Mouse (Mus musculus) midbrain, embryonic 14.5 days (tissue): ENCODE results near the gene Ranbp9. TPM values are rescaled to one million over a fixed set of nuclear protein-coding genes. Genes with fewer than 3 reads are reported as not detected.
"Not testable (repeated sequence)": the region's sequence is repeated elsewhere in the genome, so short reads cannot be mapped to it uniquely, and the experiment has no call there.

Experiments used
- ATAC-seq: fragments of 200-750 bp; cut with Nextera tagmentation; 2 replicates; pipeline ENCODE4 v1.8.0; 2017; ENCODE audit warnings: moderate number of reproducible peaks, moderate library complexity; ENCODE audit not compliant: low FRiP score, low TSS enrichment
- DNase-seq: peaks from one replicate; pipeline ENCODE4 v3.0.0-alpha.2; 2015
- H3K27ac ChIP-seq: fragments of 300-500 bp; sonication (generic); replicated peaks from 2 replicates; pipeline ENCODE4 v1.5.1; 2014; ENCODE audit warnings: mild to moderate bottlenecking, low read depth, low read length, moderate library complexity
- H3K27me3 ChIP-seq: fragments of 300-500 bp; sonication (generic); 2 replicates; pipeline ENCODE4 v1.6.1; 2014; ENCODE audit warnings: low read length, control low read depth, mixed read lengths; ENCODE audit not compliant: control insufficient read depth, insufficient read depth
- H3K36me3 ChIP-seq: fragments of 300-500 bp; sonication (generic); 2 replicates; pipeline ENCODE4 v1.6.1; 2014; ENCODE audit warnings: low read length, control low read depth; ENCODE audit not compliant: control insufficient read depth, insufficient read depth
- H3K4me1 ChIP-seq: fragments of 300-500 bp; sonication (generic); 2 replicates; pipeline ENCODE4 v1.6.1; 2014; ENCODE audit warnings: mild to moderate bottlenecking, antibody characterized with exemption, low read length, control low read depth; ENCODE audit not compliant: control insufficient read depth, insufficient read depth
- H3K4me2 ChIP-seq: fragments of 300-500 bp; sonication (generic); 2 replicates; pipeline ENCODE4 v1.6.1; 2014; ENCODE audit warnings: mild to moderate bottlenecking, low read length, moderate library complexity
- H3K4me3 ChIP-seq: fragments of 300-500 bp; sonication (generic); replicated peaks from 2 replicates; pipeline ENCODE4 v1.5.1; 2014; ENCODE audit warnings: low read depth, low read length
- H3K9ac ChIP-seq: fragments of 300-500 bp; sonication (generic); replicated peaks from 2 replicates; pipeline ENCODE4 v1.6.1; 2014; ENCODE audit warnings: mild to moderate bottlenecking, low read length, moderate library complexity
- H3K9me3 ChIP-seq: fragments of 300-500 bp; sonication (generic); 2 replicates; pipeline ENCODE4 v1.6.1; 2016; ENCODE audit warnings: low read length, control low read depth, mixed read lengths; ENCODE audit not compliant: control insufficient read depth
- WGBS: fragments of 180-500 bp; shearing (Covaris S2); extraction: QIAGEN DNeasy Blood & Tissue Kit; methylation state at CpG from one replicate; pipeline ENCODE4 v1.1.7; 2014; 5-methylcytosine and 5-hydroxymethylcytosine counted together
- polyA plus RNA-seq: library from polyadenylated mRNA; unstranded; fragments of >200 nt; fragmentation: Nextera tagmentation; extraction: Ambion mirVana; gene quantifications from 2 replicates; pipeline ENCODE4 v1.2.1, GENCODE M21; 2014

Gene Ranbp9
- polyA plus RNA-seq, 1 experiment from 2014 or later = 19.6 TPM

DNA sequence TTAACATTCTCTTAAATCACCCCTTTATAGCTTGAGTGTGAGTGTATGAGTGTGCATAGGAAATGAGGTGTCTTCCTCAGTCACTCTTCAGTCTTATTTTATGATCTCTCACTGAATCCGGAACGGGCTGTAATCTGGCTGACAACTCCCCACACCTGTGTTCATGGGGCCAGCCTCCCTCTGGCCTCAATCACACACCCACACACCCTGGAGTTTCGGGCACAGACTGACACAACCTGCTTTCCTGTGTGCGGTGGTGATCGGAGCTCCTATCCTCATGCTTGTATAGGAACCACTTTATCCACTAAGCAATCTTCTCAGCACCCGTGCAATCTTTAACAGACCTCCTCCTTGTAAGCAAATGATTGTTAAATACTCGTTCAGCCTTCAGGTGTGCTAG lies 4.9 kb downstream of the Ranbp9 start:
- Histone ChIP-seq H3K4me2 (no peak overlapping the region), H3K4me3 (no peak overlapping the region), H3K27ac (no peak overlapping the region), H3K4me1 (peaks cover 20% of the 10 kb centered on the region), H3K9ac (no peak overlapping the region), H3K27me3 (no peaks in the 10 kb centered on the region), H3K9me3 (no peaks in the 10 kb centered on the region), H3K36me3 (no peaks in the 10 kb centered on the region)
- ATAC-seq (no peak), DNase-seq (no peak)
- 91% methylated on average over 7 of the region's 7 CpGs for WGBS

DNA sequence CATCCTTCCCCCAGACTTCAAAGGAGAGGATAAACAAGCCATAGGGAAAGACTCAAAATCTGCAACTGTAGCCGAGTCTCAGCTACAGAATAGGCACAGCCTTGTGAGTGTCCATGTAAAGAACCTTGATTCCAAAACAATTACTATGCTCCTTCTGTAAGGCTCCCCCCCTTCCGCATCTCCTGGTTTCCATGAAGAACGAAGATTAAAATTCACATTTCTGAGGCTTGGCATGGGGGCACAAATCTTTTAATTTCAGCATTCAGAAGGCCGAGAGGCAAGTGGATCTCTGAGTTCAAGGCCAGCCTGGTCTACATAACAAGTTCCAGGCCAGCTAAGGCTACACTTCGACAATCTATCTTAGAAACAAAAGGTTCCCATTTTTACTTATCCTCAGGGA lies 6.4 kb downstream of the Ranbp9 start:
- no peak for DNase-seq
- H3K9ac ChIP-seq = no peak overlapping the region
- no peaks in the 10 kb centered on the region for H3K27me3 ChIP-seq
- no peak overlapping the region for H3K4me3 ChIP-seq
- 89% methylated on average over 5 of the region's 5 CpGs for WGBS
- no peak for ATAC-seq
- peaks cover 20% of the 10 kb centered on the region for H3K4me1 ChIP-seq
- H3K4me2 ChIP-seq = no peak overlapping the region
- 0 out of 2 replicates have a peak, but pooled peaks cover under 1% of the 10 kb centered on the region for H3K9me3 ChIP-seq
- H3K36me3 ChIP-seq = no peaks in the 10 kb centered on the region
- H3K27ac ChIP-seq = no peak overlapping the region

DNA sequence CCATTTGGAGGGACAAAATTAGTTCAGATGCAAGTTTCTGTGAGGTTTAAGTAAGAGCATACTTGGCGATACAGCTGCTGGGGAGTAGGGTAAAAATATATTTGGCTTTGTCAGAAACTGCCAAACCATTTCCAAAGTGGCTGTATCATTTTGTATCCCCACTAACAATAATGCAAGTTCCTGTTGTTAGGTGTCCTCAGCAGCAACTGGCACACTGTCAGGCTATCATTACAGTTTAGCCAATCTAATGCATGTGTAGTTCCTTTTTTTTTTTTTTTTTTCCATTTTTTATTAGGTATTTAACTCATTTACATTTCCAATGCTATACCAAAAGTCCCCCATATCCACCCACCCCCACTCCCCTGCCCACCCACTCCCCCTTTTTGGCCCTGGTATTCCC lies 9.2 kb downstream of the Ranbp9 start:
- ATAC-seq, H3K9ac ChIP-seq, H3K4me2 ChIP-seq, H3K36me3 ChIP-seq, H3K27me3 ChIP-seq, H3K9me3 ChIP-seq, H3K27ac ChIP-seq, H3K4me3 ChIP-seq, H3K4me1 ChIP-seq, DNase-seq: not testable (repeated sequence)
- 98% methylated on average over 1 of the region's 1 CpGs for WGBS

DNA sequence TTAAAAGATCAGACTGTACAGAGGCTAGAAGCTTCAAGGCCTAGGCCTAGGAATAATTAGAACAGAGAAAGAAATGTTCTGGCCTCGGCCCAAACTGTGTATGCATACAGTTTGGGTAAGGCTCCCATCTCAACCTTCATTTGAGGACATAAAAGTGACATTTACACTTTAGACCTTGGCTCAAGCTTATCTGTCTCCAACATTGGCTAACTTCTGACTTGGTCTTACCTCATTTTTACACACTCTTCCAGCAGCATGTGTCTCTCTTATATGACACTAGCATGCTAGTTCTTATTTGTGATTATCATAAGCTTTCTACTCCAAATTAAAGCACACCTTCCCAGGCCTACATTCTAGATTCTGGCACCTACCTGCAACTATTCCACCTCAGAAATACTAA lies 11.5 kb downstream of the Ranbp9 start:
- no peak overlapping the region for H3K9ac ChIP-seq
- peaks cover 5% of the 10 kb centered on the region; the same call in 1 of the 2 replicates for H3K9me3 ChIP-seq
- H3K27me3 ChIP-seq = no peaks in the 10 kb centered on the region
- H3K4me2 ChIP-seq = no peak overlapping the region
- 97% methylated on average over 1 of the region's 1 CpGs for WGBS
- H3K27ac ChIP-seq = no peak overlapping the region
- H3K4me3 ChIP-seq = no peak overlapping the region
- ATAC-seq (no peak), DNase-seq (no peak)
- no peaks in the 10 kb centered on the region for H3K36me3 ChIP-seq
- H3K4me1 ChIP-seq = peaks cover 6% of the 10 kb centered on the region; the same call in 1 of the 2 replicates

DNA sequence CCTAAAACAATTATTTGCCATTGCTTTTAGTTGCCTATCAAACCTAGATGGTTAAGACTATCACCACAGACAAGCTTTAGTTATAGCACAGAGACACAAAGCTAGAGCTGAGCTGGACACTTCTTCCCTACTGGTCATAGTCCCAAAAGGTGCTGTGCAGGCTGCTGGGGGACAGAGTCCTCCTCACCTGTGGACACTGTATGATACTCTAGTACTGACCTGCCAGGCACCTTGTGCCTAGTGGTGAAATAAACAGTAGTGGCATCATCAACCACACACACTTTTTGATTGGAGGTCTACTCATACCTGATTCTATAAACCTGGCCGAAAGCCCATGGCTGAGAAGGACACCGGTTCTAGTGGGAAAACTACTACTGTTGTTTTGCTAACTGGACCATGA lies 16.5 kb downstream of the Ranbp9 start:
- H3K4me3 ChIP-seq = no peak overlapping the region
- H3K9me3 ChIP-seq = peaks cover 4% of the 10 kb centered on the region; the same call in 1 of the 2 replicates
- H3K27ac ChIP-seq = no peak overlapping the region
- no peak overlapping the region for H3K4me2 ChIP-seq
- no peaks in the 10 kb centered on the region for H3K27me3 ChIP-seq
- H3K9ac ChIP-seq = no peak overlapping the region
- H3K36me3 ChIP-seq = 0 out of 2 replicates have a peak, but pooled peaks cover 4% of the 10 kb centered on the region
- no peak for ATAC-seq
- 99% methylated on average over 2 of the region's 2 CpGs for WGBS
- no peaks in the 10 kb centered on the region for H3K4me1 ChIP-seq
- DNase-seq = no peak

DNA sequence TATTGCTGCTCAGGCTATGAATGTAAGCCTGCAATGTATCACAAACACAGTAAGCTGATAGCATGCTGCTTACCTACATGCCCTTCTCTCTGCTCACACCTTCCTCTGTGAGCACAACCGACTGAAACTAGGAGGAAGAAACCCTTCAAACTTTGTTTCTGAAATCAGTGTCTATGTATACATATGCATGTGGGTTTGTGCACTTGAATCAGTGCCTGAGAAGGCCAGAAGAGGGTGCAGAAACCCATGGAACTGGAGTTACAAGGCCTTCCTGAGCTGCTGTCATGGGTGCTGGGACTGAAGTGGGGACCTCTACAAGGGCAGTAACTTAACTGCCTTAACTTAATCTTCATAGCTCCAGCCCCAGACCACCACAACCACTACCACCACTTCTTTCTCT lies 23.9 kb downstream of the Ranbp9 start:
- H3K36me3 ChIP-seq = 0 out of 2 replicates have a peak, but pooled peaks cover 4% of the 10 kb centered on the region
- 92% methylated on average over 1 of the region's 1 CpGs for WGBS
- no peak for ATAC-seq
- H3K27me3 ChIP-seq = no peaks in the 10 kb centered on the region
- H3K4me1 ChIP-seq = peaks cover 10% of the 10 kb centered on the region
- no peak overlapping the region for H3K27ac ChIP-seq
- DNase-seq = no peak
- no peak overlapping the region for H3K4me3 ChIP-seq
- no peak overlapping the region for H3K9ac ChIP-seq
- H3K4me2 ChIP-seq = no peak overlapping the region
- H3K9me3 ChIP-seq = no peaks in the 10 kb centered on the region

DNA sequence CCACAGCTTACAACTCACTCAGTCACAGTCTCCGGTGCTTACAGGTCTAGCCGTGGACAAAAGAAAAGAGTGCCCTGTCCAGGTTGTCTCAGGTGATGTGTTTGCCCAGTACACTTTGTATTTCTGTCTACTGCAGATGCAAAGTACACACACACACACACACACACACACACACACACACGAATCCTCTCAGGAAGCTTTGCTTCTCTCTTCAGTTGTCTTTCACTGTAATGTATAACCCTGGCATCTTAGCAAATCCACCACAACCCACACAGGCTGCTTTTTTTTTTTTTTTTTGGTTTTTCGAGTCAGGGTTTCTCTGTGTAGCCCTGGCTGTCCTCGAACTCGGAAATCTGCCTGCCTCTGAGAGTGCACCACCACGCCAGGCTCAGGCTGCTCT lies 26.7 kb downstream of the Ranbp9 start:
- Histone ChIP-seq H3K27me3 (no peaks in the 10 kb centered on the region), H3K4me2 (no peak overlapping the region), H3K4me3 (no peak overlapping the region), H3K9ac (no peak overlapping the region), H3K4me1 (peaks cover 10% of the 10 kb centered on the region), H3K36me3 (no peaks in the 10 kb centered on the region), H3K9me3 (no peaks in the 10 kb centered on the region), H3K27ac (no peak overlapping the region)
- ATAC-seq (no peak), DNase-seq (no peak)
- 94% methylated on average over 7 of the region's 7 CpGs for WGBS

DNA sequence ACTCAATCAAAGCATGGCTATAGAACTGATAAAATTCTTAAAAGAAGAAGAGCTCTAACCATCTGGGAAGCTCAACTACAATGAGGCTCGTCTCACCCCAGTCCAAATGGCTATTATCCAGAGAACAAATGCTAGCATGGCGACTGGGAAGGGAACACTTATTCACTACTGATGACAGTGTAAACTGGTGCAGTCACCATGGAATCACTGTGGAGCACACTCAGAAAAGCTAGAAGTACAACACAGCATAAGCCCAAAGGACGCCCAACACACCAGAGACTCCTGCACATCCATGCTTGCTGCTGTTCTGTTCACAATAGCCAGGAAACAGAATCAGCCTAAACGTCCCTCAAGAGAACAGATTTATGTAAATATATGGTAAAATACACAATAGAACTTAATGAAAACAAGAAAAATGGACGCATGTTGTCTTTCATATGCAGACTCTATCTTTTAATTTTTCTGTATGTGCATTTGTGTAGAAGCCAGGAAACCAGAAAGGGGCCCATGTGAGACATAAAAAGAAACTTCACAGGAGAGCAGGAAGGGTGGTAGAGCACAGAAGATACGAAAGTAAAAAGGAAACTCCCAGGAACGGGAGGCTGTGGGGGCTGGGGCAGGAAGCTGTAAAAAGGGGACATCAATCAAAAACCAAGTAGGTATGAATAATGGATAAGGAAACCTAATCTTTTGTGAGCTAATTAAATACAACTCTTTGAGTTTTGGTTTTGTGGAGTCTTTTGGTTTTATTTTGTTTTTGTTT lies 28.1 kb downstream of the Ranbp9 start:
- no peaks in the 10 kb centered on the region for H3K36me3 ChIP-seq
- H3K9ac ChIP-seq = no peak overlapping the region
- H3K4me1 ChIP-seq = peaks cover 10% of the 10 kb centered on the region
- peak; percentile 13 for DNase-seq
- H3K4me2 ChIP-seq = peak overlapping the region; percentile 13; the same call in 1 of the 2 replicates
- no peaks in the 10 kb centered on the region for H3K9me3 ChIP-seq
- ATAC-seq = no peak
- WGBS = 16% methylated on average over 7 of the region's 7 CpGs
- peak overlapping the region; percentile 57; the same call in 1 of the 2 replicates for H3K27ac ChIP-seq
- no peak overlapping the region for H3K4me3 ChIP-seq
- no peaks in the 10 kb centered on the region for H3K27me3 ChIP-seq

DNA sequence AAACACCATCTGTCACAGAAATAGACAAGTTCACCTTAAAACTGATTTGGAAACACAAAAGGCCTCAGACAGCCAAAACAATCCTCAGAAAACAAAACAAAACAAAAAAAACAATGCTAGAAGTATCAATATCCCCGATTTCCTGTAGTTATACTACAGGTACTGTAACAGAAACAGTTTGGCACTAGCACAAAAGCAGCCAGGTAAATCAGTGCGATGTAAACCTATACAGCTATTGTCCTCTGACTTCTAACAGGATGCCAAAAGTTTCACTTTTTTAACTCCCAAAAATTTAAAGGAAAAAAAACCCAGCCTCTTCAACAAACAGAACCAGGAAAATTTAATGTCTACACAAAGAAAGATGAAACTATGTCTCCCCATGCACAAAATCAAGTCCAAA lies 28.9 kb downstream of the Ranbp9 start:
- 88% methylated on average over 2 of the region's 2 CpGs for WGBS
- Histone ChIP-seq H3K27me3 (no peaks in the 10 kb centered on the region), H3K4me1 (peaks cover 10% of the 10 kb centered on the region), H3K9me3 (no peaks in the 10 kb centered on the region), H3K4me2 (no peak overlapping the region), H3K36me3 (no peaks in the 10 kb centered on the region), H3K4me3 (no peak overlapping the region), H3K9ac (no peak overlapping the region), H3K27ac (no peak overlapping the region)
- no peak for DNase-seq
- no peak for ATAC-seq
